Mouse (Mus musculus) MEL (cell line): ENCODE measurements around the gene Aip.

Experiments used
- CTCF ChIP-seq, 3 experiments: IDR thresholded peaks in 2 of 3; conservative IDR thresholded peaks in 1 of 3; 2 replicates each; pipeline ENCODE4 v1.5.1; 2011 to 2012; ENCODE audit warnings: low read length in 3 of 3, low read depth in 2 of 3, mild to moderate bottlenecking in 2 of 3, improper control_type of control experiment in 1 of 3, inconsistent platforms in 1 of 3, mixed read lengths in 1 of 3, moderate library complexity in 1 of 3; ENCODE audit not compliant: control insufficient read depth in 1 of 3, insufficient read depth in 1 of 3, poor library complexity in 1 of 3, severe bottlenecking in 1 of 3
- E2F4 ChIP-seq: IDR thresholded peaks from 2 replicates; pipeline ENCODE4 v1.6.1; 2011; ENCODE audit warnings: low read depth, low read length, improper control_type of control experiment, borderline replicate concordance
- EP300 ChIP-seq, 2 experiments: IDR thresholded peaks; 2 replicates each; pipeline ENCODE4 v1.6.1; 2011; ENCODE audit warnings: improper control_type of control experiment in 2 of 2, low read length in 2 of 2, low read depth in 1 of 2, mild to moderate bottlenecking in 1 of 2
- ETS1 ChIP-seq: IDR thresholded peaks from 2 replicates; pipeline ENCODE4 v1.6.1; 2012; ENCODE audit warnings: low read depth, mild to moderate bottlenecking, inconsistent platforms, low read length, improper control_type of control experiment, moderate library complexity
- GATA1 ChIP-seq: IDR thresholded peaks from 2 replicates; pipeline ENCODE4 v1.6.1; 2011; ENCODE audit warnings: low read depth, low read length, improper control_type of control experiment
- MAX ChIP-seq: IDR thresholded peaks from 2 replicates; pipeline ENCODE4 v1.6.1; 2011; ENCODE audit warnings: low read length, improper control_type of control experiment
- MEF2A ChIP-seq: IDR thresholded peaks from 2 replicates; pipeline ENCODE4 v1.6.1; 2014; ENCODE audit warnings: low read depth, mild to moderate bottlenecking, inconsistent platforms, low read length, improper control_type of control experiment; ENCODE audit not compliant: poor library complexity, insufficient replicate concordance, severe bottlenecking; ENCODE audit errors: extremely low read depth
- POLR2AphosphoS5 ChIP-seq: IDR thresholded peaks from 2 replicates; pipeline ENCODE4 v1.6.1; 2012; ENCODE audit warnings: low read depth, borderline replicate concordance, mild to moderate bottlenecking, inconsistent platforms, low read length, moderate library complexity, mixed read lengths
- RCOR1 ChIP-seq: IDR thresholded peaks from 2 replicates; pipeline ENCODE4 v1.6.1; 2012; ENCODE audit warnings: low read depth, mild to moderate bottlenecking, inconsistent platforms, low read length, improper control_type of control experiment
- TCF12 ChIP-seq: IDR thresholded peaks from 2 replicates; pipeline ENCODE4 v1.6.1; 2014; ENCODE audit warnings: low read depth, mild to moderate bottlenecking, inconsistent platforms, low read length, improper control_type of control experiment, moderate library complexity
- UBTF ChIP-seq: IDR thresholded peaks from 2 replicates; pipeline ENCODE4 v1.6.1; 2012; ENCODE audit warnings: low read depth, mild to moderate bottlenecking, inconsistent platforms, low read length, improper control_type of control experiment, moderate library complexity, borderline replicate concordance; ENCODE audit not compliant: insufficient read depth
- ZC3H11A ChIP-seq: IDR thresholded peaks from 2 replicates; pipeline ENCODE4 v1.6.1; 2012; ENCODE audit warnings: low read depth, mild to moderate bottlenecking, inconsistent platforms, low read length, improper control_type of control experiment

DNA sequence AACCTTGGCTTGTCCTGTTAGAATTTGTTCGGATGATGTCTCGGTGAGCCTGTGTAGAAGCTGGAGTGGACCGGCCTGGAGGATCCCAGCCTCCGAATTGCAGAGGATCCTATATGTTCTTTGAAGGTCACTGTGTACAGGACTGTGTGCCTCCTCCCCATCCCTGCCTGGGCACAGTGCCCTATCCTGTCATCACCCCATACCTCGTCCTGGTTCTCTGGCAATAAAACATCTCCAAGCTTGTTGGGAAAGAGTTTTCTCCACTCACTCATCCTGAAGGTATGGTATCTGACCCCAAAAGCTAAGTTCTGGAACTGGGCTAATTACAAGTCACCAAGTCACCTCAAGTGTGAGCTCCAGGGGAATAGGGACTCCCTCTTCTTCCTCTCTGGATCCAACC, 38.6 kb downstream of the Aip start:
- no peak for TF ChIP-seq GATA1
- no peak for TF ChIP-seq EP300 (IDR thresholded peaks at IDR 0.05; ENCODE audit: low read depth in 1 of 2, low read length in 2 of 2)
- no peak for TF ChIP-seq CTCF (IDR thresholded peaks at IDR 0.05 in 2 of 3, conservative IDR thresholded peaks at IDR 0.05 in 1 of 3; ENCODE audit: control insufficient read depth in 1 of 3, insufficient read depth in 1 of 3, low read depth in 2 of 3, low read length in 3 of 3, poor library complexity in 1 of 3, severe bottlenecking in 1 of 3)
- TF ChIP-seq POLR2AphosphoS5 = no peak
- TF ChIP-seq E2F4 = no peak
- TF ChIP-seq RCOR1 = no peak
- no peak for TF ChIP-seq MAX
- no peak for TF ChIP-seq ETS1
- TF ChIP-seq TCF12 = no peak
- no peak for TF ChIP-seq ZC3H11A
- TF ChIP-seq UBTF = no peak
- no peak for TF ChIP-seq MEF2A
